In genomic region chr15:99265679-99266078, GRCm38 (mm10) we compare ENCODE assay signal across 8 mouse cellular contexts. TPM values are rescaled to one million over a fixed set of nuclear protein-coding genes. Genes with fewer than 3 reads are reported as not detected.
DNase-seq lines count a peak whose midpoint lies in the region; ATAC-seq and TF ChIP-seq lines count a peak whose summit lies in the region.

No protein-coding gene starts in this region.

- no peaks in the 10 kb centered on the region for H3K4me1 ChIP-seq in cortical plate, adult 2 months (ENCODE audit: control insufficient read depth, insufficient read depth, low read length)
- H3K4me1 ChIP-seq in liver, embryonic 11.5 days (replicated peaks; ENCODE audit: control insufficient read depth, insufficient read depth, low read length) = no peaks in the 10 kb centered on the region
- H3K4me1 ChIP-seq in olfactory bulb, adult 2 months (ENCODE audit: control insufficient read depth, insufficient read depth, low read length) = 0 out of 2 replicates have a peak, but pooled peaks cover 2% of the 10 kb centered on the region

- H3K4me3 ChIP-seq in cortical plate, adult 2 months (ENCODE audit: insufficient read depth, low read length) = no peak overlapping the region
- H3K4me3 ChIP-seq in liver, embryonic 11.5 days (ENCODE audit: low read depth, low read length) = no peak overlapping the region
- no peak overlapping the region for H3K4me3 ChIP-seq in olfactory bulb, adult 2 months (ENCODE audit: insufficient read depth, low read depth, low read length)

- H3K27me3 ChIP-seq in liver, embryonic 11.5 days (replicated peaks; ENCODE audit: control insufficient read depth, insufficient read depth, low read length) = no peaks in the 10 kb centered on the region

- H3K4me2 ChIP-seq in liver, embryonic 11.5 days = no peak overlapping the region

- no peak for TF ChIP-seq POLR2A in cortical plate, adult 2 months (IDR thresholded peaks at IDR 0.05; ENCODE audit: extremely low read depth, insufficient read depth, low read length)
- TF ChIP-seq POLR2A in olfactory bulb, adult 2 months (IDR thresholded peaks at IDR 0.05; ENCODE audit: insufficient read depth, low read depth, low read length) = no peak

- DNase-seq in CD8-positive naive resting alpha-beta T cell, adult 2 months (ENCODE audit: low read depth in 2 of 2, low spot score in 2 of 2) = peak; percentile 60 to 69
- DNase-seq in adipocyte (ENCODE audit: low spot score) = peak; percentile 89
- peak; percentile 86 for DNase-seq in kidney, adult 9 months
- peak; percentile 57 for DNase-seq in liver, embryonic 11.5 days (ENCODE audit: low spot score)
- peak; percentile 79 for DNase-seq in thymus, postnatal 25 days

- H3K9me3 ChIP-seq in liver, embryonic 11.5 days (ENCODE audit: control insufficient read depth, low read length) = no peaks in the 10 kb centered on the region

- TF ChIP-seq CTCF in cortical plate, adult 2 months (IDR thresholded peaks at IDR 0.05; ENCODE audit: extremely low read depth, insufficient read depth, low read length) = peak; percentile 83
- TF ChIP-seq CTCF in olfactory bulb, adult 2 months (IDR thresholded peaks at IDR 0.05; ENCODE audit: insufficient read depth, low read depth, low read length) = peak; percentile 69

- H3K36me3 ChIP-seq in liver, embryonic 11.5 days (ENCODE audit: control insufficient read depth, insufficient read depth, low read length) = no peaks in the 10 kb centered on the region

- WGBS in liver, embryonic 11.5 days = 22% methylated on average over 4 of the region's 4 CpGs
- 27% methylated on average over 4 of the region's 4 CpGs for WGBS in olfactory bulb, adult 2 months

- no peak overlapping the region for H3K27ac ChIP-seq in cortical plate, adult 2 months (ENCODE audit: insufficient read depth, low read length)
- no peak overlapping the region for H3K27ac ChIP-seq in liver, embryonic 11.5 days (ENCODE audit: low read depth, low read length)
- H3K27ac ChIP-seq in olfactory bulb, adult 2 months (ENCODE audit: insufficient read depth, low read depth, low read length) = no peak overlapping the region

- peak; percentile 91 for ATAC-seq in granulocyte monocyte progenitor cell, adult 5-6 weeks (replicated peaks; ENCODE audit: poor library complexity, severe bottlenecking)
- ATAC-seq in liver, embryonic 11.5 days (replicated peaks; ENCODE audit: low FRiP score) = peak; percentile 29; the same call in 1 of the 2 replicates

- H3K9ac ChIP-seq in liver, embryonic 11.5 days (ENCODE audit: low read depth, low read length) = no peak overlapping the region

RNA-seq across cellular contexts. Expression of gene Mcrs1, which starts 13.9 kb away (rescaled TPM):
- polyA plus RNA-seq in cortical plate, adult 2 months (2012; rRNA removed) = 109 and 112 TPM in 2 replicates
- total RNA-seq in granulocyte monocyte progenitor cell, adult 5-6 weeks (2014; fragmentation: Nextera tagmentation) = 30.9 and 51.4 TPM in 2 replicates
- total RNA-seq in granulocyte monocyte progenitor cell, adult 5-6 weeks (2017) = 44.0 and 48.0 TPM in 2 replicates
- 113 and 123 TPM in 2 replicates for polyA plus RNA-seq in liver, embryonic 11.5 days (2014; fragmentation: Nextera tagmentation; extraction: Ambion mirVana)
- not detected in 2 replicates for polyA plus RNA-seq in olfactory bulb, adult 2 months (2012; ENCODE audit: insufficient read depth, insufficient read length, low replicate concordance, missing spikeins)

RNA-seq across cellular contexts. Expression of gene Prpf40b, which starts 29.2 kb away (rescaled TPM):
- polyA plus RNA-seq in cortical plate, adult 2 months (2012; rRNA removed) = 156 and 168 TPM in 2 replicates
- total RNA-seq in granulocyte monocyte progenitor cell, adult 5-6 weeks (2014; fragmentation: Nextera tagmentation) = 13.5 and 17.6 TPM in 2 replicates
- total RNA-seq in granulocyte monocyte progenitor cell, adult 5-6 weeks (2017) = 7.2 and 10.7 TPM in 2 replicates
- 27.7 and 30.5 TPM in 2 replicates for polyA plus RNA-seq in liver, embryonic 11.5 days (2014; fragmentation: Nextera tagmentation; extraction: Ambion mirVana)
- not detected in 2 replicates for polyA plus RNA-seq in olfactory bulb, adult 2 months (2012; ENCODE audit: insufficient read depth, insufficient read length, low replicate concordance, missing spikeins)

RNA-seq across cellular contexts. Expression of gene Fam186b, which starts 30.0 kb away (rescaled TPM):
- 0.69 and 1.1 TPM in 2 replicates for polyA plus RNA-seq in cortical plate, adult 2 months (2012; rRNA removed)
- not detected in 2 replicates for total RNA-seq in granulocyte monocyte progenitor cell, adult 5-6 weeks (2014; fragmentation: Nextera tagmentation)
- total RNA-seq in granulocyte monocyte progenitor cell, adult 5-6 weeks (2017) = not detected in 2 replicates
- 0.08 and 0.09 TPM in 2 replicates for polyA plus RNA-seq in liver, embryonic 11.5 days (2014; fragmentation: Nextera tagmentation; extraction: Ambion mirVana)
- not detected in 2 replicates for polyA plus RNA-seq in olfactory bulb, adult 2 months (2012; ENCODE audit: insufficient read depth, insufficient read length, low replicate concordance, missing spikeins)

RNA-seq across cellular contexts. Expression of gene Kcnh3, which starts 41.0 kb away (rescaled TPM):
- polyA plus RNA-seq in cortical plate, adult 2 months (2012; rRNA removed) = 180 and 182 TPM in 2 replicates
- not detected in 2 replicates for total RNA-seq in granulocyte monocyte progenitor cell, adult 5-6 weeks (2014; fragmentation: Nextera tagmentation)
- total RNA-seq in granulocyte monocyte progenitor cell, adult 5-6 weeks (2017) = not detected in 2 replicates
- 0.15 TPM in 1 of 2 replicates, not detected in the other for polyA plus RNA-seq in liver, embryonic 11.5 days (2014; fragmentation: Nextera tagmentation; extraction: Ambion mirVana)
- not detected in 2 replicates for polyA plus RNA-seq in olfactory bulb, adult 2 months (2012; ENCODE audit: insufficient read depth, insufficient read length, low replicate concordance, missing spikeins)
